Mouse (Mus musculus) liver, embryonic 12.5 days (tissue): ENCODE results near the gene Pitpnm2. TPM values are rescaled to one million over a fixed set of nuclear protein-coding genes. Genes with fewer than 3 reads are reported as not detected.

Source experiments
- ATAC-seq: fragments of 200-750 bp; cut with Nextera tagmentation; 2 replicates; pipeline ENCODE4 v1.8.0; 2017; ENCODE audit warnings: moderate number of reproducible peaks, mild to moderate bottlenecking, moderate library complexity
- H3K27ac ChIP-seq: fragments of 300-500 bp; sonication (generic); 2 replicates; pipeline ENCODE4 v1.5.1; 2016; ENCODE audit warnings: mild to moderate bottlenecking
- H3K27me3 ChIP-seq: fragments of 300-500 bp; sonication (generic); replicated peaks from 2 replicates; pipeline ENCODE4 v1.6.1; 2016; ENCODE audit warnings: mild to moderate bottlenecking, moderate library complexity
- H3K36me3 ChIP-seq: fragments of 300-500 bp; sonication (generic); 2 replicates; pipeline ENCODE4 v1.6.1; 2016; ENCODE audit warnings: mild to moderate bottlenecking, moderate library complexity
- H3K4me1 ChIP-seq: fragments of 300-500 bp; sonication (generic); 2 replicates; pipeline ENCODE4 v1.6.1; 2016
- H3K4me2 ChIP-seq: fragments of 300-500 bp; sonication (generic); 2 replicates; pipeline ENCODE4 v1.6.1; 2016; ENCODE audit warnings: mild to moderate bottlenecking, moderate library complexity
- H3K4me3 ChIP-seq: fragments of 300-500 bp; sonication (generic); 2 replicates; pipeline ENCODE4 v1.5.1; 2016; ENCODE audit warnings: mild to moderate bottlenecking, moderate library complexity
- H3K9ac ChIP-seq: fragments of 300-500 bp; sonication (generic); 2 replicates; pipeline ENCODE4 v1.6.1; 2016; ENCODE audit warnings: mild to moderate bottlenecking, moderate library complexity
- H3K9me3 ChIP-seq: fragments of 300-500 bp; sonication (generic); replicated peaks from 2 replicates; pipeline ENCODE4 v1.6.1; 2016; ENCODE audit warnings: mild to moderate bottlenecking, moderate library complexity
- WGBS: fragments of 180-500 bp; shearing (Covaris S2); methylation state at CpG from one replicate; pipeline ENCODE4 v1.1.7; 2016; ENCODE audit not compliant: insufficient replicate concordance; 5-methylcytosine and 5-hydroxymethylcytosine counted together
- polyA plus RNA-seq: library from polyadenylated mRNA; unstranded; fragments of >200 nt; fragmentation: Nextera tagmentation; extraction: Ambion mirVana; gene quantifications from 2 replicates; pipeline ENCODE4 v1.2.1, GENCODE M21; 2016

Pitpnm2 gene
- polyA plus RNA-seq, 1 experiment from 2014 or later, result 2.5 TPM

DNA sequence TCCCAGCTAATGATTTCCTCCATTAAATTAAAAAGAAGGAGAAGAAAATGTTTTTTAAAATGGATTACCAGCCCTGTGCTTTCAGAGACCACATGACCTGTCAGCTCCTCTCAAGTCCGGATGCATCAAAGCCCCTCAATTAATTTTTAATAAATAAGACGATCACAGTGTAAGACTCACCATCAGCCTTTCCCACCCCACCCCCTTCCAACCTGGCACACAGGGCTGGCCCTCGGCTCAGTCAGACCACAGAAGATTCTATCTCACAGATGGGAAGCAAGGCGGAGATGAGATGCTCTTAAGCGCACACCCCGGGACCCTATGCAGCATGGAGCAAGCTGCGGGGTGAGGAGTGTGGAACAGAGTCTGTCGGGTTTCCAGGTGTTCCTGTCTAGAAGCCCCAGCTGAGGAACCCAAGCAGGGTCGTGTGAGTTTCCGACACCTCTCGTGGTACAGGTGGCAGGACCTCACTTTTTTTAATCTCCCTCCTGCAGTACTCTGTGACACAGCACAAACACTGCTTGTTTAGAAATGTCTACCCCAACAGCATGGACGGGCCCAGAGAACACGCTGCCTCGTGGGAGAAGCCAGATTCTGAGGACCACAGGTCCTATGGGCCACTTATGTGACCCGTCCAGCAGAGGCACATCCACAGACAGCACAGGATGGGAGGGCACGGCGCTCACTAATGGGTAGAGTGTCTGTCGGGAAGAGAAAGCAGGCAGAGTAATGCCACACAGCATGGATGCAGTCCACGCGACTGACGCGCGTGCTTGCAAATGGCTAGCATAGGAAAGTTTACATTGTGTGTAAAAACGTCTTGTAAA is 56.1 kb downstream of the Pitpnm2 start:
- H3K27me3 ChIP-seq, result no peaks in the 10 kb centered on the region
- WGBS, result 75% methylated on average over 24 of the region's 24 CpGs
- H3K9ac ChIP-seq, result no peak overlapping the region
- H3K4me2 ChIP-seq, result no peak overlapping the region
- H3K27ac ChIP-seq, result no peak overlapping the region
- H3K36me3 ChIP-seq, result no peaks in the 10 kb centered on the region
- peaks cover 69% of the 10 kb centered on the region for H3K4me1 ChIP-seq
- no peak overlapping the region for H3K4me3 ChIP-seq
- ATAC-seq, result no peak
- H3K9me3 ChIP-seq, result no peaks in the 10 kb centered on the region

DNA sequence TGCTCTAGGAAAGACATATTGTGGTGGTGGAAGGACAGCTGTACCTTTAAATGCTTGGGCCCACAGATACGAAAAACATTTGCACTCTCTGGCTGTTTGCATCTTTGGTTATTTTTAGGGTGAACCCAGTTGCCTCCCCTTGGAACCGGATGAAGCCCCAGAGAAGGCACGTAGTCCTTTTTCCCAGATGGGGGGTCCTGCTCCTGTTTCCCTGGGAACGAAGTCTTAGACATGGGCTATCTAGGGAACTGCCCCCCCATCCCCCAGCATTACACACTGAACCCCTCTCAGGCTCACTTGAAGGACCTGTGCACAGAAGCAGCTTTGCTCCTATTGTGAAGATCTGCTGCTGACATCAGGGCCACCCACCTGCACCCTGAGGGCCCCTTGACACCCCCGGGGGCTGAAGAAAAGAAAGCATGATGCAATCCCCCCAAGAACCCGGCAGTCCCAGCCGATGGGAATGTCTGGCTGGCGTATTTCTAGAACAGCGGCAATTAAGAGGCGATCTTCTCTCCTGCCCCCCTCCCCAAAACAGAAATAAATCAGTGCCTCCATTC is 56.8 kb downstream of the Pitpnm2 start:
- Histone ChIP-seq H3K9ac (no peak overlapping the region), H3K27me3 (no peaks in the 10 kb centered on the region), H3K4me1 (peaks cover 68% of the 10 kb centered on the region), H3K9me3 (no peaks in the 10 kb centered on the region), H3K27ac (no peak overlapping the region), H3K4me3 (no peak overlapping the region), H3K4me2 (no peak overlapping the region), H3K36me3 (no peaks in the 10 kb centered on the region)
- ATAC-seq, result no peak
- 80% methylated on average over 10 of the region's 10 CpGs for WGBS

DNA sequence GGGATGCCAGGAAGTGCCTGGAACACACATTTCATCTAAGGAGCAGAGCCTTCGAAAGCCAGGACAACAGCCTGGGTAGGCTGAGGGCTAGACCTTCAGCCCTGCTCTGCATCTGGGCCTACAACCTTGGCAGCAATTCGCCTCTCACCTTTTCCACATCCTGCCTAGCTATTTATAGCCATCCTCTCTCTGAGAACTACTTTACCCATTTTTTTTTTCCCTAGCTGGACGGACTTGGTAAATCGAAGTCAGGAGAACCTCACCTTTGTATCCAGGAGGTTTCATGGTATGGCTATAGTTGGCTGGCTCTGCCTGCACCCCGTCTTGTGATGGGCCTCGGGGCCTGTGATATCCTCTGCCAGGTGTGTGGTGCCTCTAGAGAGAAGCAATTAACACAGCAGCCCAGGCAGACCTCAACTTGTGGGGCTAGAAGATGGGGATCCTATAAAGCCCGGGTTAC is 57.3 kb downstream of the Pitpnm2 start:
- no peak overlapping the region for H3K4me2 ChIP-seq
- no peak overlapping the region for H3K27ac ChIP-seq
- H3K9me3 ChIP-seq, result no peaks in the 10 kb centered on the region
- no peaks in the 10 kb centered on the region for H3K36me3 ChIP-seq
- H3K9ac ChIP-seq, result no peak overlapping the region
- peaks cover 68% of the 10 kb centered on the region for H3K4me1 ChIP-seq
- WGBS, result 77% methylated on average over 7 of the region's 7 CpGs
- no peak overlapping the region for H3K4me3 ChIP-seq
- ATAC-seq, result no peak
- H3K27me3 ChIP-seq, result no peaks in the 10 kb centered on the region

DNA sequence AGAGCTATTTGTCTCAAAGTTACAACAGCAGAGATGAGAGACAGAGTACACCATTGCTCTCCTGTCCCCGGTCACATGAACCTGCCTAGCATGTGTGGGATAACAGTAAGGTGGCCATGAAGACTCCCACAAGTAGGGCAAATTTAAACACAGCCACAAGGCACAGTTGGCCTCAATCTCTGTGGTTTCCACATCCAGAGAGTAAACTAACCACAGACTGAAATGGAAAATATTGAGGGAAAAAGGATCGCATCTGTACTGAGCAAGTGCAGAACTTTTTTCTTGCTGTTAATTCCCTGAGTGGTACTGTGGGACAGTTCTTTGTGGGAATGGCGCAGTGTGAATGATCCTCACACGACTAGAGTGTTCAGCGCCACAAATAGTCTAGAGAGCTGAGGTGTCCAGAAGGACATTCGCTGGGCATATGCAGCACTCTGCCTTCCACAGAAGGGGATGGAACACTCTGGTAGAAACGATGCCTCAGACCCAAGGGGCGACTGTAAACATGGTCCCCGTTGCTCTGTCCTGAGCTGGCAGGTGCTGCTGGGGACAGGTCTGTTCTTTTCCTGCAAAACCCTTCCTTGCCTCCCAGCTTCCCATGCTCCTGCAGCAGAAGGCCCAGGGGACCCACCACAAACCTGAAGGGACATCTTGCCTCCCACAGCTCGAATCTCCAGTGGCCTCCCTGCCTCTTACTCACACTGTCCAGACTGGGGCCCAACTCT is 59.3 kb downstream of the Pitpnm2 start:
- H3K27me3 ChIP-seq, result no peaks in the 10 kb centered on the region
- H3K9ac ChIP-seq, result no peak overlapping the region
- ATAC-seq, result no peak
- no peak overlapping the region for H3K4me3 ChIP-seq
- H3K4me1 ChIP-seq, result peaks cover 76% of the 10 kb centered on the region
- WGBS, result 78% methylated on average over 10 of the region's 10 CpGs
- no peaks in the 10 kb centered on the region for H3K9me3 ChIP-seq
- H3K36me3 ChIP-seq, result no peaks in the 10 kb centered on the region
- no peak overlapping the region for H3K4me2 ChIP-seq
- peak overlapping the region; percentile 38; the same call in 1 of the 2 replicates for H3K27ac ChIP-seq

DNA sequence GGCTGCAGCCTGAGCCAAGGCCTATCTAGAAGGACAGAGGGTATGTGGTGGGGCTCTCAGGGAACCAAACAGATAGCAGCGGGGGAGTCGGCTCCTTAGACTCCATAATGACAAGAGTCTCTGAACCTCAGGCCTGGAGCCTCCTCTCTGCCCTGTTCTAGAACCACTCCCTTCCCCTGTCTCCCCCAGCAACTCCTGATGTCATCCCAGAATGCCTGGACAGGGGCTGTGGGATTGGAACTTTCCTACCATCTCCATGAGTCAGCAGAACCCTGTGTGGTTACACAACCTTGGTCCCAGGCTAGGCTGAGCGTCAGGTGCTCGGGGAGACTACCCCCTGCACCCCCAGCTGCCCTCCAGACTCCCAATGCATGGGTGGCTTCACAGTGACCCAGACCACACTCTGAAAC is 60.0 kb downstream of the Pitpnm2 start:
- peak; percentile 77 for ATAC-seq
- Histone ChIP-seq H3K4me1 (peaks cover 76% of the 10 kb centered on the region), H3K4me3 (no peak overlapping the region), H3K9ac (peak overlapping the region; percentile 27; the same call in 1 of the 2 replicates), H3K27me3 (no peaks in the 10 kb centered on the region), H3K27ac (peak overlapping the region; percentile 38), H3K4me2 (peak overlapping the region; percentile 23; the same call in 1 of the 2 replicates), H3K9me3 (no peaks in the 10 kb centered on the region), H3K36me3 (no peaks in the 10 kb centered on the region)
- WGBS, result 18% methylated on average over 4 of the region's 4 CpGs

DNA sequence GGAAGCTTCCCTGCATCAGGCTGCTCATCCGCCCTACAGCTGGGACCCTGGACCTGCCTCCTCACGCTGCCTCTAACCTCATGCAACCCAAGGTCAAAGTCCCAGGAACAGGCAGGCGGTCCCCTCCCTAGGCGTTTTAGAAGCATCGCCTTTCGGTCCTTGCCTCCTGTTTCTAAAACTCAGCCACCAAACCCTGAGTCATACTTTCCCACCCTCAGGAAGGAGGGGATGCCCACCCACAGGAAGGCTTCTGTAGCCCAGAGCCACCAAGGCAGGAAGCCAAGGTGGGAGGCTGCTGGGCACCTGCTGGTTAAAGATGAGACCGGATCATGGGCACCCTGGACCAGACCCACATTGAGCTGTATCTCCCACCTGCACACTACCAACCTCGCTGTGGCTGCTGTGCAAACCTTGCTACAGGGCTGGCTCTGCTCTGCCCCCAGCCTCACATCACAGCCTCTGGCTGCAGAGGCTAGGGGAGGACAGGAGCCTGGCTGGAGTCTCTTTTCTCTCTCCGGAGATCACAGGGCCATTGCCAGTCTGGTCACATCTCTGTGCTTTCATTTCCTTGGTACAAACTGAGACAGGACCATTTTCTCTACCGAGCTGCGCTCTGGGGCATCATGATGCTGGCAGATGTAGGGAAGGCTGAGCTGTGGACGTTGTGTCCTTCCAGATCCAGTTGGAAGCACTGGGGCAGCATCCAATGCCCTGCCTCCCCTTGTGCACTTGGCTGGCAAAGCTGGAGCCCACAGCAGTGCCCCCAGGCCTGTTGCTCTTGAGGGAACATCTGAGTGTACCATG is 61.9 kb downstream of the Pitpnm2 start:
- ATAC-seq, result no peak
- Histone ChIP-seq H3K4me3 (no peak overlapping the region), H3K4me1 (peaks cover 71% of the 10 kb centered on the region), H3K4me2 (peak overlapping the region; percentile 28), H3K9me3 (no peaks in the 10 kb centered on the region), H3K27me3 (no peaks in the 10 kb centered on the region), H3K27ac (peak overlapping the region; percentile 36; the same call in 1 of the 2 replicates), H3K36me3 (no peaks in the 10 kb centered on the region), H3K9ac (no peak overlapping the region)
- 66% methylated on average over 12 of the region's 12 CpGs for WGBS

DNA sequence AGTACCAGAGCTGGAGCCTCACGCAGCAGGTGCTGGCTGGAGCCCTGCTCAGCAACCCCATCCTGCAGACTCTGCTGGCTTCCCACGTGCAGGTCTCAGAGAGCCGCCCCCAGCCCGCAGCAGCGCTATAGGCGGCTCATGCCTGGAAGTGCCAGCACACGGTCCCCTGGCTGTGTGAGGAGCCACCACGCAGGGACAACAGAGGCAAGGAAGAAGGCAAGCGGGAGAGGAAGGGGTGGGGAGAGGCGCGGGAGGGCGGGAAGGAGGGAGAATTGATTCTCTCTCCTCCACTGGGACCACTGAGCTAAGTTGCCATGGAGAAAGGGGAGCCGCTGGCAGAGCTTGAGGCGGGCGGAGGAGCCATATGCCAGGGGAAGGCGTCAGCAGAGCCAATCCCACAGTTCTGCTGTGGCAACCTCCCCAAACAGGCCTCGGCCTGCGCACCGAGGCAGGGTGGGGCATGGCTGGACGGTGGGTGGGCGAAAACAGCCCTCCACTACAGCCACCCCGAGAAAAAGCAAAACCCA is 62.5 kb downstream of the Pitpnm2 start:
- no peak overlapping the region for H3K27ac ChIP-seq
- ATAC-seq, result no peak
- H3K4me2 ChIP-seq, result peak overlapping the region; percentile 28
- no peak overlapping the region for H3K9ac ChIP-seq
- 62% methylated on average over 22 of the region's 22 CpGs for WGBS
- no peaks in the 10 kb centered on the region for H3K9me3 ChIP-seq
- no peak overlapping the region for H3K4me3 ChIP-seq
- peaks cover 78% of the 10 kb centered on the region for H3K4me1 ChIP-seq
- no peaks in the 10 kb centered on the region for H3K36me3 ChIP-seq
- no peaks in the 10 kb centered on the region for H3K27me3 ChIP-seq

DNA sequence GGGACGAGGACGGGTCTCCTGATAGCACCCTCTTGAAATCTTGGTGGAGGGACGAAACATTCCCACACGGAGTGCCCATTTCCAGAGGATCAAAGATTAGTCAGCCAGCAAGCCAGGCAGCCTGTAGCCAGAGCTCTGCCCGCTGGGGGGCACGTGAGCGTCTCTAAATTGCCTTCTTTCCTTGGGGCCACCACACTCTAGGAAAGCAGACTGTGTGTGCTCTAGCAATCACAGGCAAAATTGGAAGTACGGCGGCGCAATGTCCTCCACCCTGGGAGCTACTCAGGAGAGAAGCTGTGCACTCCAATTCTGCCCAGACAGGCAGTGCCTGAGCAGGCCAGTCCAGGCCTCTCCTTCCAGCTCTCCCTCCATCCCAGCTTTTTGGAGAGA is 63.1 kb downstream of the Pitpnm2 start:
- no peak for ATAC-seq
- no peaks in the 10 kb centered on the region for H3K9me3 ChIP-seq
- H3K9ac ChIP-seq, result no peak overlapping the region
- peaks cover 83% of the 10 kb centered on the region for H3K4me1 ChIP-seq
- H3K27ac ChIP-seq, result no peak overlapping the region
- H3K36me3 ChIP-seq, result no peaks in the 10 kb centered on the region
- H3K4me2 ChIP-seq, result peak overlapping the region; percentile 28; the same call in 1 of the 2 replicates
- no peaks in the 10 kb centered on the region for H3K27me3 ChIP-seq
- 84% methylated on average over 10 of the region's 10 CpGs for WGBS
- no peak overlapping the region for H3K4me3 ChIP-seq

DNA sequence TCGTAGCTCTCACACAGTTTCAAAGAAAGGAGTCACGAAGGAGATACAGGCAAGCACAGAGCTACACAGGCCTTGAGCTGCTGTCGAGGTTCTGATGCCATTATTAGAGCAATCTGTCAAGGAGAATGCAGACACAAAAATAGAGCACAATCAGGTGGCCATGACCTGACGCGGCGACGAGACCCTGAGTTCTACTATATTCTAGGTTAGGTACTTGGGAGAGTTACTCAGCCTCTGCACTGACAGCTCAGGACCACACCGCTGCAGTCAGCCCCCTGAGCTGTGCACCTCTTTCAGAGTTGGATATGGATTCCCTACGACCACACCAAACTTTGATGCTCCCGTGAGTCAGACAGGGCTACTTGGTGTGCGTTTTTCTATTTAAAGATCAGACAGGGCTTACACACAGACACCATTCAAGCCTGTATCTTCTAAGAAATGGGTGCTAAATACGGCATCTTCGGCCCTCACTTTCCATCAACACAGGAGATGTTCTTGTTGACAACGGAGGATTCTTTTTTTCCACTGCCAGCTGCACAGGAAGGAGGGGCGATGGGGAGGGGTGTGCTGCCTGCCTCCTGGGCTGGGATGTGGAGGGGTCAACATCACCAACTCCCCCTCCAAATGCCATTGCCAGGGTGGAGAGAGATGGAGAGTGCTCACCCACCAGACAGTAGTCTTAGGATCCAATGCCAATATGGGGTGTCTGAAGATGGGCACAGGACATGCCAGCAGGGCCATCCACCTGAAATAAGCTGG is 63.7 kb downstream of the Pitpnm2 start:
- Histone ChIP-seq H3K36me3 (no peaks in the 10 kb centered on the region), H3K4me3 (no peak overlapping the region), H3K4me1 (peaks cover 81% of the 10 kb centered on the region), H3K9me3 (no peaks in the 10 kb centered on the region), H3K4me2 (no peak overlapping the region), H3K27ac (no peak overlapping the region), H3K9ac (no peak overlapping the region), H3K27me3 (no peaks in the 10 kb centered on the region)
- 77% methylated on average over 15 of the region's 15 CpGs for WGBS
- no peak for ATAC-seq

DNA sequence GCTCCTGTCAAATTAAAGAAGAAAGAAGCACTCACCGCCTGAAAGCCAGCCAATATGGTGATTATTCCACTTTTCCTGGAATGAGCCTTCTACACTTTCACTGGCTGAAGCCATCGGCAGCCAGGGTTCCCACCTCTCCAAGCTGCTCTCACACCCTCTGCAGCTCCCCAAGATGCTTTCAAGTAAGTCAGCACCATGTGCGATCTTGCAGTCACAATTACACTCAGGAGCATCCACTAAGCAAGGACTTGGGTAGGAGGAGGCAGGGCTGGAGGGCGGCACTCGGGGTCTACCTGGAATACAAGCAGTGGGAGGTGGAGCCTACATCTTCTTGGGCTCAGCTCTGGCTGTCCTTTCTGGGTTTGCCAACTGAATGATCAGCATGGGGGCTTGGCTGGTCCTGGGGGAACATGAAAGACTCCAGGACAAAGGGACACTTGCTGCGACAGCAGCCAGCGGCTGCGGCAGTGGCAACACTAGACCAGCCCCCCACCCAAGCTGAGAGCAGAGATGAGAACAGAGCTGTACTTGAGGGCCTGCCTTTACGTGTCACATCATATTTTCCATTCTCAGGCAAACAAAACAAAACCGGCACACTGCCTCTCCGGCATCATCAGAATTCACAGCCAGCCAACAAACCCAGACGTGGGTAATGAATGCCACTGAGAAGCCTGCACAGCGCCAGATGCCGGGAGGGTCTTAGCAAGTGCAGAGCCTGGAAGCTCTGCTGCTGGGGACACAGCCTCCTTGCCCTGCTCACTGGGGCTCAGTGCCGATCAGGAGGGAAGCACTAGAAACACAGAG is 64.5 kb downstream of the Pitpnm2 start:
- no peak for ATAC-seq
- Histone ChIP-seq H3K36me3 (no peaks in the 10 kb centered on the region), H3K27me3 (no peaks in the 10 kb centered on the region), H3K9ac (no peak overlapping the region), H3K4me1 (peaks cover 81% of the 10 kb centered on the region), H3K4me2 (no peak overlapping the region), H3K4me3 (no peak overlapping the region), H3K27ac (no peak overlapping the region), H3K9me3 (no peaks in the 10 kb centered on the region)
- WGBS, result 78% methylated on average over 15 of the region's 15 CpGs
